Mouse (Mus musculus): ENCODE measurements around the gene Aqp7.

Gene Aqp7

DNA sequence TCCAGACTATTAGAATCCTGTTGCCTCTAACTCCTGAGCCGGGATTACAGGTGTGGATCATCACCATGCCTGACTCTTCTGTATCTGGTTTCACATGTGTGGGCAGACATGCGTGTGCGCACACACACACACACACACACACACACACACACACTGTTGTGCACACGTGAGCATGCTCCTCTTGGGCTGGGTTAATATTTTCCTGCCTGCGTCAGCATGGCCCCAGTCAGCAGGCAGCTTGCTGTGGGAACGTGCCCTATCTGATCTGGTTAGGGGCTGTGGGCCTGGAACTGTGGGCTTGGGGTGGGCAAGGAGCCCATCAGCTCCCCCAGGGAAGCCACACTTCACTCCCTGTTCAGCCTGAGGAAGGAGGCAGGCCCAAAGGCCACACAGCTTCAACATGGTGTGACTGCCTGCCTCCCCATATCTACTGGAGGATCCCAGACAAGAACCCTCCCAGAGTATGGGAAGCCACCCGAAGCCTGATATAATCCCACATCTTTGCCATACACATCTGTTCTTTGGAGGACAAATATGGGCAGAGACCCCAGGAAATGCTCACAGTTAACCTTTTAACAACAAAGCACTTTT, 8.9 kb upstream of the Aqp7 start:
- DNase-seq = no peak

GRCm38 (mm10) chr4:41056253-41056652, 8.3 kb upstream of the Aqp7 start:
- no peak for DNase-seq

GRCm38 (mm10) chr4:41055111-41055510, 7.2 kb upstream of the Aqp7 start:
- DNase-seq = no peak

- DNase-seq = no peak
Observed at GRCm38 (mm10) chr4:41051781-41052180, 3.8 kb upstream of the Aqp7 start.

- peak; percentile 79 for DNase-seq
Observed at GRCm38 (mm10) chr4:41050726-41051675, 3.1 kb upstream of the Aqp7 start.

DNA sequence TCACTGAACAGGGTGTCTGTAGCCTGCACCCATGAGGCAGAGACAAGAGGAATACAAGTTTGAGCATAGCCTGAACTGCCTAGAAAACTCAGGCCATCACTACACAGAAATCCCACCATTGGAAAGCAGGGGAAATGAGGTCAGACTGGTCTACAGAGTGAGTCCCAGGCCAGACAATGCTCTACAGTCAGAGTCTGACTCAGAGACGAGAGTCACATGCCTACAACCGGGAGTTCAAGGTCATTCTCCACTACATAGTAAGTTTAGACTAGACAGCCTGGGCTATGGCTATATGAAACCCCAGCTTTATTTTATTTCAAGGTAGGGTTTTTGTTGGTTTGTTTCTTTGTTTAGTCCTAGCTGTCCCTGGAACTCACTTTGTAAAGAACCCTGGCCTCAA, 987 bp upstream of the Aqp7 start:
- no peak for DNase-seq

DNA sequence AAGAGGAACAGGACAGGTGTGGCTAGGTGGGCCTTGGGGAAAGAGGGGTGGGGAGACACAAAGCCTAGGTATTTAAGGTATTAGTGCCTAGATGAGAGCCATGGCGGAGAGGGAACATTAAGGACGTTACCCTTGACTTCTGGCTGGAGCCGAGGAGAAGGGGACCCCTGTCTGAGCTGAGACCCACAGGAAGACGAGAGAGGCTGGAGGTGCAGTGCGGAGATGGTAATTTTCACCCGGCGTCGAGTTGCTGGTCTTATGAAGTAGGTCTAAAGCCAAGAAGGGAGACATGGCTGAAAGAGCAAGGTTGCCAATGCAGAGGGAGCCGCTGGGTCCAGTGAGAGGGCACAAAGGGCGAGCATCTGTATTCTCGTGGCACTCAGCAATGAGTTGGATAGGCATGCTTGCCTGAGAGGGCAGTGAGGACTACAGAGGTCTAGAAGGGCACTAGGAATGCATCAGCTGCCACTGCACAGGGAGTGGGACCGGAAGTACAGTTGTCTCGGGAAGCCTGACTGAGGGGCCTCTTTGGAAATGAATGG, 1.6 kb downstream of the Aqp7 start:
- DNase-seq = no peak

- DNase-seq = no peak
Observed at GRCm38 (mm10) chr4:41045288-41045687, 2.7 kb downstream of the Aqp7 start.

- no peak for DNase-seq
Observed at GRCm38 (mm10) chr4:41043961-41044360, 4.0 kb downstream of the Aqp7 start.

GRCm38 (mm10) chr4:41042880-41043279, 5.1 kb downstream of the Aqp7 start:
- DNase-seq = no peak

GRCm38 (mm10) chr4:41040983-41041382, 7.0 kb downstream of the Aqp7 start:
- DNase-seq = no peak

- DNase-seq = no peak
Observed at GRCm38 (mm10) chr4:41037942-41038341, 10.0 kb downstream of the Aqp7 start.

- no peak for DNase-seq
Observed at GRCm38 (mm10) chr4:41031242-41031641, 16.7 kb downstream of the Aqp7 start.

GRCm38 (mm10) chr4:41029372-41029771, 18.6 kb downstream of the Aqp7 start:
- no peak for DNase-seq

DNA sequence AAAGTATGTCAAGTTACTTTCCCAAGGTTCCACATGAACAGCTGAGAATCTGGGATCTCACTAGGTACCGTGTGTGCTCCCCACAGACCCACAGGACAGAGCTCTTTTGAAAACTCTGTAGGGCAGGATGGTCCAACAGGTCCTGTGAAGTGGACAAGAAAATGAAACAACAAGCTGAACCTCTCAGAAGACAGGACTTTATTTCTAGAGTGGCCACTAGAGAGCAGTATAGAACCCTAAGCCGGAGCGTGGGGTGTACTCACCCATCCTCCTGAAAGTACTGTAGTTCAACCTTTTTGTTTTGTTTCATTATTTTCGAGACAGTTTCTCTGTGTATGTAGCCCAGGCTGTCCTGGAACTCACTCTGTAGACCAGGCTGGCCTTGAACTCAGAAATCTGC, 19.7 kb downstream of the Aqp7 start:
- no peak for DNase-seq

DNA sequence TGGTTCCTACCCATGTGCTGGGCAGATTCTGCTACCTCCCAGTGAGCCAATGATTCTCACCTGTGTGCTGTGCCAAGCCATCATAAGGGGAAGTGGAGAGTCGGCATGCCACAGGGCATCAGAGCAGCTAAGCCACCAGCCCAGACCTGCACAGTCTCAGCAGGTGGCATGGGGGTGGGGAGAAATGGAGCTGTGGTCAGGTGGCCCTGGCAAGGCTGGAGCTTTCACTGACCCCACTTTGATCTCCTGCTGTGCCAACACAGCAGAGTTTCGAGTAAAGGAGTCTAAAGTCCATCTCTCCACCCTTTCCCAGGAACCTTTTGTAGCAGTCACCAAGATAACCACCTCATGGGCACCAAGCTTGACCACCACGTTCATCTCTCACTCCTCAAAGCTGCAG, 20.1 kb downstream of the Aqp7 start:
- no peak for DNase-seq

DNA sequence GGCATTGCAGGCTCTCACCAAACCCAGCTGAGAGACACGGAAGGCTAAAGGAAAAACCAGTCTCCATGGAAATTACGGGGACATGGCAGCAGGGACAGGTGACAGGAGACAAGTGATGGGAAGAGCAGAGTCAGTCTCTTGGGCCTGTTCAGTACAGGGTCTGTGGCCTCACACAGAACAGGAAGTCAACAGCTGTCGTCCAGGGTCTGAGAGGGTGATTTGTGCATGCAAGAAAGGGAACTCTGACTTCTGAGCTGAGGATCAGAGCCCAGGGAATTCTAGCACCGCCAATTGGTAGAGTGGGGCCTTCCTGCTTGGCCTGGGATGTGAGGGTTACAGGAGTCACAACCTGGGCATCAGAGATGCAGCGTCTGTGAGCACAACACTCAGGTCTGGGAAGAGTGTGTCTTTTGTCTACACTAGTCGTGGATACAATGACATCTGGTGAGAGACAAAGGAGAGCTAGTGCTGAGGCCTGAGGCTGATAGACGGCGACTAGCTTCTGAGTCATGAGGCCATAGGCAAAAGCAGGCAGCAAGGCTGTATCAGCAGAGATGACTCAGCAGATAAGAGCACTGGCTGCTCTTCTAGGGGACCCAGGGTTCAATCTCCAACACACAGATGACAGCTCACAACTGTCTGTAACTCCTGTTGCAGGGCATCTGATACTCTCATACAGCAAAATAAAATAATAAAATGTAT, 21.7 kb downstream of the Aqp7 start:
- DNase-seq = no peak

DNA sequence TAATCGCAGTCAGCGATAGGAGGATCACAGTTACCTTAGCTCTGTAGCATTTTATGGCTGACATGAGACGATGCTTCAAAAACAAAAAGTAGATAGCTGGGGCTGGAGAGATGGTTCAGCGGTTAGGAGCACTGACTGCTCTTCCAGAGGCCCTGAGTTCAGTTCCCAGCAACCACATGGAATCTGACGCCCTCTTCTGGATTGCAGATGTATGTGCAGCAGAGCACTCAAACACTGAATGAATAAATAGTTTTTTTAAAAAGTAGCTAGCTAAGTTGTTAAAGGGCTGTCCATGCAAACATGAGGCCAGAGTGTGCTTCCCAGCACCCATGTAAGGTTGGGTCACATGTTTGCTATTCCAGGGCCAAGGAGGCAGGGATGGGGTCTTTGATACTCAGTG, 26.8 kb downstream of the Aqp7 start:
- DNase-seq = no peak

DNA sequence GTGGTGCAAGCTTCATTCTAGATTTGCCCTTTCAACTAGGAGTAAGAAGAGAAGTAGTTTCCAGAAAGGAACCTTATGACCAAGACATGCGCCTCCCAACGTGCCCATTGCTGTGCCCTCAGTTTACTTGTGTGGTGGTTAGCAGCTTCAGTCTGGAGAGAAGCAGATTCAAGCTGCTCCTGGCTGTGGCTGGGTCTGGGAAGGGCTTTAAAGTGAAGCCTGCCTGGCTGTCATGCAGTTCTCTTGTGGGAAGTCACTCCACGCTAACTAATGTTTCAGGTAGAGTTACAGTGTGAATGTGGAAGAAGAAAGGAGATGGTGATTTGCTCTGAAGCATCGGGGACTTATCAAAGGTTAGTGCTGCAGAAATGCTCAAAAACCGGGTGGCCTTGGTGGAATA, 32.1 kb downstream of the Aqp7 start:
- DNase-seq = no peak

DNA sequence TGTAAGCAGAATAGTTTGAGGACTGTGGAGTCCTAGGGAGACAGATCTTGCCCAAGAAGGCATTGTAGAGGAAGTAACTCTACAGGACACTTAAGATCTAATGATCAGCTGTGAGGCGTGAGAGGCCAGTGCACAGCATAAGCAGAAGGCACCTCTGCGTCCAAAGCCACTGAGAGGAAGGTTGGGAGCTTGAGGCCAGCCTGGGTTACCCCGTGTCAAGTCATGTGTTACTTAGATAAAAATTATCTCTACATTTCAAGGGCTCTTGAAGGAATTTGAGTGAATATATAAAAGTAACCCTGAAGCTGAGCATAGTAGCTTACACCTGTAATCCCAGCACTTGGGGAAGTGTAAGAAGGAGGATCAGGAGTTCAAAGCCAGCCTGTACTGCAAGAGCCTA, 34.6 kb downstream of the Aqp7 start:
- no peak for DNase-seq

GRCm38 (mm10) chr4:41000842-41001639, 46.9 kb downstream of the Aqp7 start:
- DNase-seq = no peak

GRCm38 (mm10) chr4:41000271-41000670, 47.7 kb downstream of the Aqp7 start:
- no peak for DNase-seq

GRCm38 (mm10) chr4:40997916-40998315, 50.0 kb downstream of the Aqp7 start:
- DNase-seq = no peak

All from thymus, postnatal 14 days (tissue).